Mouse (Mus musculus) monocyte, adult 2 months (primary cell): ENCODE results near the gene Dlgap1.

ENCODE experiments used
- DNase-seq, 2 experiments: peaks; one replicate each; pipeline ENCODE4 v3.0.0; 2022; ENCODE audit warnings: low spot score in 2 of 2, low read depth in 1 of 2

Dlgap1 gene

GRCm38 (mm10) chr17:70753444-70754032 is 784.7 kb downstream of the Dlgap1 start:
- no peak for DNase-seq

DNA sequence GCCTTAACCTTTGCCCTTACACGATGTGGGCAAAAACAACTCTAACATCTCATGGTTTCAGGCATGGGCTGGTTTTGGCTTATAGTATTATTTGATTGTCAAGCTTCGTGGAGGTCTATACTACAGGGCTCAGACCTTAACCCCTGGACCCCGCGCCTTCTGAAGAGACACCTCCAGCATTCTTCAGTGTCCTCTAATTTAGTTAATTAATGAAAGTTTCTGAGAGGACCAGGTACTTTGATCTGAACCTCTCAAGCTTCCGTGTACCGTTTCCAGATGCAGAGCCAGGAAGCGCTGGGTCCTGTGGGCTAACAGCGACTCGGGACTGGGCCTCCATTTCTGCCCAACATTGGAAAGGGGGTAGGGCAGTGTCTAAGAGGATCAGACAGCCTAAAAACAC is 785.2 kb downstream of the Dlgap1 start:
- DNase-seq = no peak

GRCm38 (mm10) chr17:70754638-70755037 is 785.8 kb downstream of the Dlgap1 start:
- no peak for DNase-seq

DNA sequence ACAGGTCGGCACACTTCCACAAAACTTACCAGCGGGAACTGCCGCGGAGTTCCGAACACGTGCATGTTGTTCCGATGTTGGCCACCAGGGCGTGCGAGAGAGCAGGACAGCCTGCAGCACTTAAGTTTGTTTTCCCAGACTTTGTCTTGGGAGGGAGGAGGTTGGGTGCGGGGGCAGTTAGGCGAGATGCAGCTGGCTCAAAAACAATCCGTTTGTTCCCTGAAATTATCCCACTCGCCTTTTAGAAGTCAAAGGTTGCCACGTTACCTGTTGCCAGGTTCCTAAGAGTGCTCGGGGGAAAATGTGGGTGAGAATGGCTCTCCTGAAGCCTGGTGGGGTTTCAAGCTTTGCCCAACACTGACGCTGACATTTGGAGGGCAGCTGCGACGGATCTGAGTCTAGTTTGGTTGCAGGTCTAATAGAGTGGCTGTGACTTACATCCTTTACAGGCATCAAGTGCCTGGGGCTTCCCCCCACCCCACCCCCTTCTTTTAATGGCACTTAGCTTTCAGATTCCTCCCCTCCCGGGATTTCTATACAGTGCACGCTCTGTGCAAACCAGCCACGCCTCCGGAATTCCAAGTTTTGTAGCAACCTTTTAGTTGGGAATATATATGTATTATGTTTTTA is 786.3 kb downstream of the Dlgap1 start:
- DNase-seq = peak; percentile 37 to 66

GRCm38 (mm10) chr17:70755669-70756263 is 786.9 kb downstream of the Dlgap1 start:
- no peak for DNase-seq

DNA sequence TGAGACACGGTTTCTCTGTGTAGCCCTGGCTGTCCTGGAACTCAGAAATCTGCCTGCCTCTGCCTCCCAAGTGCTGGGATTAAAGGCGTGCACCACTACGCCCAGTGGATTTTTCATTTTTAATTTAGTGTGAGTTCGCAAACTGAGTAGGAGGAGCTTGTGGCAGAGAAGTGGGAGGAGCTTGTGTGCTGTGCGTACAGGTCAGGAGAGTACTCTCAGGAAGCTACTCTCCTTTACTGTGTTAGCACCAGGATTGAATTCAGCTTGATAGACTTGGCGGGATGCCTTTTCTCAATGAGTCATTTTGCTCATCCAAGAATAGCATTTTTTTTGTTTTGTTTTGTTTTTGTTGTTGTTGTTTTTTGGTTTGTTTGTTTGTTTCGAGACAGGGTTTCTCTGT is 793.1 kb downstream of the Dlgap1 start:
- DNase-seq = no peak

DNA sequence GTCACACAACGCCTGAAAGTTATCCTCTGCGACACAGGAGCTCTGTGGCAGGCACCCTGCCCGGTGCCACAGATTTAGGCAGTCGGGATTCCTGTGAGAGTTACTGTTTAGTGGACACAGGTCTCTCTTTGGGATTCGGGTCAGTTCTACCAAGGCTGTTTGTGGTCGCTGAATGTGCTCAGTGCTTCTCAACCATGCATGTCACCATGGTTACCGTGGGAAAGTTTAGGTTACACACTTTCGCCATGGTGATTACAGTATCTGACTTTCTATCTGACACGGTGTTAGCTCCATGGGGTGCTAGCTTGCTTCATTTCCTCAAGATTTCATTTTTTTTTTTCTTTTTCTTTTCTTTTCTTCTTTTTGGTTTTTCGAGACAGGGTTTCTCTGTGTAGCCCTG is 793.8 kb downstream of the Dlgap1 start:
- DNase-seq = no peak

- no peak for DNase-seq
Measured at GRCm38 (mm10) chr17:70765337-70765736, 796.5 kb downstream of the Dlgap1 start.

DNA sequence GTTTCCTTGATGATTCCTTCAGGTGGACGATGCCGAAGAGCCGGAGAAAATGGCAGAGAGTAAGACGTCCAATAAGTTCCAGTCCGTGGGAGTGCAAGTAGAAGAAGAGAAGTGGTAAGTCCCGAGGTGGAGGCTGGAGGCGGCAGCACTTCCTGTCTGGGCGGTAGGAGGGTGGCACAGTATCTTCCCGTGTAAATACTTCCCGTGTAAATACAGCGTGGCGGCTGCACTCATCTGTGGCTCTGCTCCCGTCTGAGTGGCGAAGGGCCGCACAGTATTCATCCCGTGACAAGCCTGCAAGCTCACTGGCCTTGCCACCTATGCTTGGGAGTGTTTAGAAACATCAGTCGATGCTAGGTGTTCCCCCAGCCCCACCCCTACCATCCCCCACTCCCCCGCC is 797.1 kb downstream of the Dlgap1 start:
- no peak for DNase-seq

DNA sequence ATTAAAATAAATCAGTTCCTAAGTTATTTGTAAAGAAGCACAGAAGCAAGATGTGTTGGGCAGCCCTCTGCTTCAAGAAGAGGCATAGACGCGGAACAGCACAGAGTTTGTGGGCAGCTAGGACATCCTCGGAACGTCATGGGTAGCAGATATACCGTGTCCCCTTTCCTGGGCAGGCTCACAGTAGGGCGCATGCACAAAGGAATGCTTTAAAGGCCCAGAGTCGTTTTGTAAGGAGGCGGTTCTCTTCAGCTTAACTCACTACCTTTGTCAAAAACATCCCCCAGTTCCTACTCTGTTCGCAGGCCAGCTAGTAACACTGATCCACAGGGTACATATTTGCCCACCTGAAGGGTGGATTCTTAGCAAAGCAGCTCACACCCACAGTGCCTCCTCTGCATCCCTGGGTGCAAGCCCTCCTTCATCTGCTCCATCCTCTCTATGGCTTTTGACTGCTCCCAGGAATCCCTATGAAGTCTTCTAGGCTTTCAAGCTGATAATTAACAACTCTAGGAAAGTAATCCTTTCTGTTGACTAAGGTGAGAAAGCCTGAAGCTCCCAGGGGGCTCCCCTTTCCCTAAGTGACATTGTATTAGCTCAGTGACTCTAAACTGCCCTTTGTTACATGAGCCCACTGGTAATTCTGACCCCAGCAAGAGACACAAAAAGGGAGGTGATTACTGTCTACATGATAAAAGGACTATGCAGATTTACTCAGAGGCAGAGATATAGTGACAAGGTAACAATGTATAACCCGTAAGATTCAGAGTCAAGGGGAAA is 803.4 kb downstream of the Dlgap1 start:
- no peak for DNase-seq

DNA sequence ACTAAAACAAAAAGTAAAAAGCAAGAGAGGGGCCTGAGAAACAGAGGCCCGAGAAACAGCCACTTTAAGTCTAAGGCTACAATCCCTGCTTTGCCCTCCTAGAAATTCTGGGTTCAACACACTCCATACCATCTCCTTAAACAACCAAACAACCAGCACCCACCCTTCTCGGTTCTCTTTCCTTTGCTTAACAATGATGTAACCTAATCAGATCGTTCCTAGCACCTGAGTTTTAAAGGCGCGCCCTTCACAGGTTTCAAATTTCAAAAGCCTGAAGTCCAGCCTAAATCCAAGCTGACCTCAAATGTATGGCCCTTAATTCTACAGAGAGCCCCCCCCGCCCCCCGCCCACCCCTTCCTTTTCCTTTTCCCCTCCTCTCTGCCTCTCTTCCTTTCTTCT is 810.9 kb downstream of the Dlgap1 start:
- DNase-seq = no peak

- no peak for DNase-seq
Measured at GRCm38 (mm10) chr17:70780726-70781689, 812.1 kb downstream of the Dlgap1 start.

- no peak for DNase-seq
Measured at GRCm38 (mm10) chr17:70783273-70783672, 814.4 kb downstream of the Dlgap1 start.

- DNase-seq = no peak
Measured at GRCm38 (mm10) chr17:70787366-70787765, 818.5 kb downstream of the Dlgap1 start.

DNA sequence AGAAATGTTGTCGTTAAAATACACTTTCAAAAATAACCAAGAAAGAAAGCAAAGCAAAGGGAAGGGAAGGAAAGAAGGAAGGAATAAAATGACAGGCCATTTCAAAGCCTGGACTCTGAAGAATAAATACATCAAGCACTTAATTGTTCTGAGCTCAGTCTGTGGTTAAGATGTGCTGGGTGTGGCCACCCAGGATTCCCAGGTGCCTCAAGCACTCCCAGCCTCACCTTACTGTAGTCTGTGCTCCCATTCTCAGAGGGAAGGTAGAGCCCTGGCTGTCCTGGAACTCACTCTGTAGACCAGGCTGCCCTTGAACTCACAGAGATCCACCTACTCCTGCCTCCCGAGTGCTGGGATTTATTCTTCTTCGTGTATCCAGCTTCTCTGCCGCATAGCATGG is 821.9 kb downstream of the Dlgap1 start:
- no peak for DNase-seq

GRCm38 (mm10) chr17:70791596-70792275 is 822.9 kb downstream of the Dlgap1 start:
- DNase-seq = no peak

DNA sequence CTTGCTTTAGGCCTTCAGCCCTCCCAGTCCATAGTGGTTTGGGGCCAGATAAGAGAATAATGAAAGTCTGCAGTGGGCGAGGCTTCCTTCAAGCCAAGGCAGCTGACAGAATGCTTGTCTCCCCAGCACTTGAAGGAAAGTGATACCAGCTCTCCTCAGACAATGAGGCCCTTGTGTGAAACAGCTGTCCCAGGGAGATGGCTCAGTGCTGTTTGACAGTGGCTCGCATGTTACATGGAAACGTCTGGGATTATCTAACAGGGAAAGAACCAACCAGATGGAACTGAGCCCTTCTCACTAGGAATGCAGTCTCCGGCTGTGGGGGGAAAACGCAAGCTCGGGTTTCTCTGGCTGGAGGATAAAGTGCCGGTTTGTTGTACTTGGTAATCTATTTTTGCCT is 825.4 kb downstream of the Dlgap1 start:
- no peak for DNase-seq

DNA sequence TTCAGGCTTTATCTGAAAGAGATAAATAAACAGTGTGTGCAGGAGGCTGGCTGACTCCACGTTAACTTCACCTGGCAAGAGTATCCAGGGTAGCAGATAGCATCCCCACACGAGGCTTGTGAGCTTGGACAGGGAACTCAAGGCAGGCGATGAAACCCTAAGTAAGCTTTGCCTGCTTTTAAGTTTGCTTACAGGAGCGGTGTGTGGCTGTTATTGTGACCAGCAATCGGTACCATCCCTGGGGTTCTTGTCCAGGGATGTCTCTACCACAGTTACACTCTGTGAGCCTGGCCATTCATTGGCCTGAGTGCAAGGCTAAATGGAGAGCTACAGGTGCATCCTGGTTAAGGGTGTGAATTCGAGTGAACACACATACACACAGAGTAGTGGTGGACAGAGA is 825.8 kb downstream of the Dlgap1 start:
- no peak for DNase-seq

DNA sequence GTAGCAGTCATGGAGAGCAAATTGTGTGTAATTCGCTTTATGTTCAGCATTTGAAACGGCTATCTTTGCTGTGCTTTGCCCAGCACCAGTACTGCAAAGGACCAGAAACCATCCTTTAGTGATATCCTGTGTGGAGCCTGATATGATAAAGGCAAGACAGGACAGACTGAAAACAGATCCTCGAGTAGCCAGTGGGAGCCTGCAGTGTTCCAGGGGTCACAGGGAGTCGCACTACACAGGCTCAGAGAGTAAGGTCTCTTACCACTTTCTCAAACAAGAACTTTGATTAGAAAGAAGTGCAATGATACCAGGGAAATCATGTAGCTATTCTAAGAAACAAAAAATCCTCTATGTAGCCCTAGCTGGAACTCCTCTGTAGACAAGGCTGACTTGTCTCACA is 826.3 kb downstream of the Dlgap1 start:
- DNase-seq = no peak
